Mouse (Mus musculus): ENCODE measurements at regions not wholly inside any gene's neighbourhood (a gene's known extent, or its start where the extent isn't known, plus 50 kb on each side); places are given as distances from the start of the nearest gene placed in this dataset.
A peak's percentile ranks its signal among the peaks of the same experiment; 100 is the strongest.

GRCm38 (mm10) chr17:16247681-16248080 is 416.8 kb upstream of the Rgmb start:
- DNase-seq (ENCODE audit: low read depth, low spot score): peak; percentile 31

DNA sequence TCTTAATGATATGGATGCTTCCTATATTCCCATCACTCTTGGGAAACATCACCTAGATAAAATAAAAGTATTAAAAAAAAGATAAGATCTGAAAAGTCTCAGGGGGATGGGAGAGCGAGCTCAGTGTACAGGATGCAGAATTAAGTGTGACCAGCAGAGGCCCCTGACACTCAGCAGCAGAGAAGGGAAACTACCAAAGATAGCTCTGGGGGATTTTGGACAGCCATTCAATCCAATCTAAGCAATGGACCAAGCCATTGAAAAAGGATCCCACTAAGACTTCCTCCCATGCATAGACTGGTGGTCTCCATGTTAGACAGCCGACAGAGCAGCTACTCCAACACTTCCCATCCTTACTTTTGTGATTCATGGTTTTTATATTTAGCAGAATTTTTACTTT is 390.4 kb upstream of the Rgmb start:
- no peak for DNase-seq (ENCODE audit: low read depth, low spot score)

GRCm38 (mm10) chr17:16219675-16220566 is 389.1 kb upstream of the Rgmb start:
- no peak for DNase-seq (ENCODE audit: low read depth, low spot score)

- peak; percentile 13 for DNase-seq (ENCODE audit: low read depth, low spot score)
These were observed 387.8 kb upstream of the Rgmb start for GRCm38 (mm10) chr17:16218623-16219022.

GRCm38 (mm10) chr17:16216796-16217195 is 386.0 kb upstream of the Rgmb start:
- DNase-seq (ENCODE audit: low read depth, low spot score): peak; percentile 62

DNA sequence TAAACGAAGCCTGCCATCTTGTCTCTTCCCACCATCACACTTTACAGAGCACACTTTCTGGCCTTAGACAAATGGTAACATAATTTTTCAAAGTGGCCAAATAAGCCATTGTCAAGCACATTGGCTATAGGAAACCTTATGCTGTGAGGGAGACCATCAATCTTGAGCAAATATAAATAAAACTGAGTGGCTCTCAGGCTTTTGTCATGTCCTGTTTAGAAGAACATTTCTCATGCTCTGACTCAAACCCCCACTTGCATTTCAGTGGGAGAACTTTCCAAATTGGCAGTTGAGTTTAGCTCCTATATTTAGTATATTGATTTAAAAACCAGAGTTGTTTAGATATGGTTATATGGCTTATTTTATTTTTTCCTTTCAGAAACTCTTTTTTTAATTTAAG is 362.8 kb upstream of the Rgmb start:
- DNase-seq (ENCODE audit: low read depth, low spot score): no peak

DNA sequence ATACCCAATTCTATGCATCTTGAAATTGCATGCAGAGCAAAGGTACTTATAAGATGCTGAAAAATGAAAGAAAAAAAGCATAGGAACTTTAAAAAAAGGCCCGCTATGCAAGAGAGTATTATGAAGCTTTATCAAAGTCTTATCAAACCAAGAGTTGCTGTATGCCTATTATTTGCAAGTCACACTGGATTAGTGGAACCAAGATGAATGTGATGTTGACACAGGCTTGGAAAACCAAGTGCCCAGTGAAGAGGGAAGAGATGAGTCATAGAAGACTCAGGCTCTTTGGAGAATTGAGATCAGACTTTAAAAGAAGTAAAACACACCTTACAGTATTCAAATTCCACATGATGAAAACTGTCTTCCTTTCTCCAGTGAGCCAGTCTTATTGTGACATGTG is 350.0 kb upstream of the Rgmb start:
- no peak for DNase-seq (ENCODE audit: low read depth, low spot score)

GRCm38 (mm10) chr17:16178102-16178501 is 347.3 kb upstream of the Rgmb start:
- DNase-seq (ENCODE audit: low read depth, low spot score): no peak

- DNase-seq (ENCODE audit: low read depth, low spot score): peak; percentile 12
These were observed 346.1 kb upstream of the Rgmb start for GRCm38 (mm10) chr17:16176782-16177510.

DNA sequence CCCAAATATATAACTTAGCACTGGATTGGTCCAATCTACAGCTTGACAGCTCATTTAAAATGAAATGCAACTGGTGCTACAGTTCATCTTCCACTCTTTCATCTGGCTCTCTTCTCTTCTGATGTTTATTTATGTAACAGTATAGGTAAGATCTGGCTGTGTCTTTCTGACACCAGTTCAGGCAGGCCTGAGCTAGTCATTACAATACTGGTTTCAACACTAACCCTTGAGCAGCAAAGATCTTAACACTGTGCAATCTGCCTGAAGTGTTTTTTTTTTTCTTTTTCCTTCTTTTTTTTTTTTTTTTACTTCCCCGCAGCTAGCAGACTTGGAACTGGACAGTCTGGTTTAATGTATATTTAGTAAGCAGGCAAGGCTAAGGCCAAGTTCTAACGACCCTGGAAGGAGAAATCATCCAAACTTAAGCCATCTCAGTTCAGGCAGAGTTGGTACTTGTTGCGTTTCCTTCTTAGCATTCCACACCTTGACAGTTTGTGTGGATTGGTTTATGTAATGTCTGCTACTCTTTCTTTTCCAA is 342.8 kb upstream of the Rgmb start:
- DNase-seq (ENCODE audit: low read depth, low spot score): no peak

DNA sequence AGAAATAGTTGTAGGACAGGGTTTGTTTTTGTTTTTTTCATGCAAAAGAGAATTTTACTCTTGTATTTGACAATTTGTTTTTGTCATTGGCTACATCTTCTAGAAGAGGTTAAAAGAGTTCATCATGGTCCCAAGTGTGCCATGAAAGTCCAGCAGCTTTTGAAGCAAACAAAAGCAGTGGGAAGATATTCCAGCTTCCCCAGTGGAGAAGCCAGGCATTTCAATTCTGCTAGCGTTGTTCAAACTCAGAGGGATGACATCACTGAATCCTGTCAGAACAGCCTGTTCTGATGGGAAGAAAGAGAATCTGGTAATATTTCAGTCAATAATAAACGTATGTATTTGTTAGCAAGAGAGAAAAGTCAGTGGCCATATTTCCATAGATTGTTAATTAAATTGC is 335.9 kb upstream of the Rgmb start:
- DNase-seq (ENCODE audit: low read depth, low spot score): peak; percentile 82

GRCm38 (mm10) chr17:16158119-16158518 is 327.3 kb upstream of the Rgmb start:
- DNase-seq (ENCODE audit: low read depth, low spot score): no peak

DNA sequence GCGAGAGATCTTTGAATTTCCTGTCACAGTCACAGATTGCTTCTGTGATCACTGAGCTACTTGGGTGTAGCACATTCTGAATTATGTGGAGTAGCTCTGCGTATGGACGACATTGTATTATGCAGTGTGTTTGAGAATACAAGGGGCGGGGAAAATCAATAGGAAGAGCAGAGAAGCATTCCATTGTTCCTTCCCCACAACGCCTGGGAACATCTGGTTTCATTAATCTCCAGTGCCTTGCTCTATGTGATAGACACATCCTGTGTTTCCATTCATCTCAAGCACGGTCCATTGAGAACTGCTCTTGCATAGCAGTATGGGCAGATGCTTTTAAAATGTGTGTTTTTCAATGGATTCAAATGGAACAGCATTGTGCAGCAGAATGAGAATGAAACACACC is 326.9 kb upstream of the Rgmb start:
- DNase-seq (ENCODE audit: low read depth, low spot score): no peak

GRCm38 (mm10) chr17:16157135-16157534 is 326.3 kb upstream of the Rgmb start:
- DNase-seq (ENCODE audit: low read depth, low spot score): no peak

GRCm38 (mm10) chr17:16156596-16156995 is 325.8 kb upstream of the Rgmb start:
- DNase-seq (ENCODE audit: low read depth, low spot score): no peak

GRCm38 (mm10) chr17:16155587-16155986 is 324.7 kb upstream of the Rgmb start:
- DNase-seq (ENCODE audit: low read depth, low spot score): no peak
